Mouse (Mus musculus) small intestine, adult 2 months (tissue): ENCODE measurements around the gene Ehhadh. TPM values are rescaled to one million over a fixed set of nuclear protein-coding genes. Genes with fewer than 3 reads are reported as not detected.
"Not testable (repeated sequence)": the region's sequence is repeated elsewhere in the genome, so short reads cannot be mapped to it uniquely, and the experiment has no call there.

ENCODE experiments used
- H3K27ac ChIP-seq: fragments of 200-500 bp; 2 replicates; pipeline ENCODE4 v1.5.1; 2012; ENCODE audit warnings: low read depth, low read length, control low read depth, inconsistent platforms; ENCODE audit not compliant: insufficient read depth
- H3K27me3 ChIP-seq: fragments of 200-500 bp; 2 replicates; pipeline ENCODE4 v1.6.1; 2012; ENCODE audit warnings: mild to moderate bottlenecking, moderate library complexity, low read length, inconsistent platforms; ENCODE audit not compliant: control insufficient read depth, insufficient read depth
- H3K36me3 ChIP-seq: fragments of 200-500 bp; 2 replicates; pipeline ENCODE4 v1.6.1; 2012; ENCODE audit warnings: mild to moderate bottlenecking, low read length, control low read depth, inconsistent platforms; ENCODE audit not compliant: control insufficient read depth, insufficient read depth
- H3K4me1 ChIP-seq: fragments of 200-500 bp; 2 replicates; pipeline ENCODE4 v1.6.1; 2012; ENCODE audit warnings: low read length, inconsistent platforms, mixed read lengths; ENCODE audit not compliant: control insufficient read depth, insufficient read depth, insufficient read length
- H3K4me3 ChIP-seq: fragments of 200-500 bp; 2 replicates; pipeline ENCODE4 v1.5.1; 2012; ENCODE audit warnings: low read depth, mild to moderate bottlenecking, control low read depth, inconsistent platforms, low read length, moderate library complexity
- CTCF ChIP-seq: fragments of 200-500 bp; IDR thresholded peaks from 2 replicates; pipeline ENCODE4 v1.5.1; 2012; ENCODE audit warnings: low read depth, mild to moderate bottlenecking, control low read depth, inconsistent platforms, low read length, moderate library complexity, mixed read lengths; ENCODE audit not compliant: insufficient replicate concordance, insufficient read length; ENCODE audit errors: extremely low read depth
- POLR2A ChIP-seq: fragments of 200-500 bp; IDR thresholded peaks from 2 replicates; pipeline ENCODE4 v1.6.1; 2012; ENCODE audit warnings: low read depth, mild to moderate bottlenecking, control low read depth, inconsistent platforms, low read length, moderate library complexity
- WGBS: fragments of 180-500 bp; shearing (Covaris S2); methylation state at CpG from one replicate; pipeline ENCODE4 v1.1.7; 2018; 5-methylcytosine and 5-hydroxymethylcytosine counted together
- polyA plus RNA-seq: library from polyadenylated mRNA; depleted of rRNA; stranded (reverse); fragments of >200 nt; gene quantifications from 2 replicates; pipeline ENCODE4 v1.2.3, GENCODE M21; 2012

The Ehhadh gene
- polyA plus RNA-seq, 1 experiment: 21.1 TPM

GRCm38 (mm10) chr16:21814861-21815668, 27.5 kb upstream of the Ehhadh start:
- no peak overlapping the region for H3K4me3 ChIP-seq
- peak overlapping the region; percentile 8; the same call in 1 of the 2 replicates for H3K27ac ChIP-seq
- no peaks in the 10 kb centered on the region for H3K27me3 ChIP-seq
- TF ChIP-seq POLR2A (no peak), CTCF (0 out of 2 replicates have a peak, but pooled peaks have one; percentile 20)
- peaks cover 4% of the 10 kb centered on the region; the same call in 1 of the 2 replicates for H3K4me1 ChIP-seq
- 36% methylated on average over 11 of the region's 11 CpGs for WGBS
- H3K36me3 ChIP-seq: no peaks in the 10 kb centered on the region

GRCm38 (mm10) chr16:21813164-21813834, 25.7 kb upstream of the Ehhadh start:
- Histone ChIP-seq H3K4me1 (peaks cover 4% of the 10 kb centered on the region; the same call in 1 of the 2 replicates), H3K27me3 (no peaks in the 10 kb centered on the region), H3K27ac (no peak overlapping the region; the same call in 1 of the 2 replicates), H3K4me3 (no peak overlapping the region), H3K36me3 (peaks cover 10% of the 10 kb centered on the region)
- TF ChIP-seq CTCF: no peak
- no peak for TF ChIP-seq POLR2A
- 56% methylated on average over 6 of the region's 6 CpGs for WGBS

GRCm38 (mm10) chr16:21807786-21808185, 20.2 kb upstream of the Ehhadh start:
- H3K27ac ChIP-seq, H3K27me3 ChIP-seq, H3K4me1 ChIP-seq, H3K4me3 ChIP-seq: not testable (repeated sequence)
- 91% methylated on average over 7 of the region's 7 CpGs for WGBS
- H3K36me3 ChIP-seq: peaks cover 20% of the 10 kb centered on the region

GRCm38 (mm10) chr16:21806892-21807291, 19.3 kb upstream of the Ehhadh start:
- H3K4me3 ChIP-seq: no peak overlapping the region
- TF ChIP-seq POLR2A (no peak), CTCF (no peak)
- no peaks in the 10 kb centered on the region for H3K27me3 ChIP-seq
- H3K4me1 ChIP-seq: peaks cover 3% of the 10 kb centered on the region; the same call in 1 of the 2 replicates
- no peak overlapping the region for H3K27ac ChIP-seq
- WGBS: 33% methylated on average over 1 of the region's 1 CpGs
- peaks cover 21% of the 10 kb centered on the region for H3K36me3 ChIP-seq

- no peaks in the 10 kb centered on the region for H3K27me3 ChIP-seq
- H3K36me3 ChIP-seq: peaks cover 28% of the 10 kb centered on the region
- H3K4me3 ChIP-seq: no peak overlapping the region
- H3K27ac ChIP-seq: no peak overlapping the region
- TF ChIP-seq CTCF (no peak), POLR2A (no peak)
- peaks cover 3% of the 10 kb centered on the region; the same call in 1 of the 2 replicates for H3K4me1 ChIP-seq
- 98% methylated on average over 1 of the region's 1 CpGs for WGBS
Measured at GRCm38 (mm10) chr16:21804258-21804657, 16.7 kb upstream of the Ehhadh start.

- TF ChIP-seq CTCF (no peak), POLR2A (no peak)
- 9% methylated on average over 5 of the region's 5 CpGs for WGBS
- Histone ChIP-seq H3K27ac (no peak overlapping the region), H3K4me3 (no peak overlapping the region), H3K27me3 (no peaks in the 10 kb centered on the region), H3K36me3 (peaks cover 3% of the 10 kb centered on the region; the same call in 1 of the 2 replicates), H3K4me1 (no peaks in the 10 kb centered on the region; the same call in 1 of the 2 replicates)
Measured at GRCm38 (mm10) chr16:21795071-21795470, 7.5 kb upstream of the Ehhadh start.

- Histone ChIP-seq H3K4me1 (no peaks in the 10 kb centered on the region; the same call in 1 of the 2 replicates), H3K27ac (peak overlapping the region; percentile 66), H3K36me3 (peaks cover 3% of the 10 kb centered on the region; the same call in 1 of the 2 replicates), H3K4me3 (peak overlapping the region; percentile 75), H3K27me3 (no peaks in the 10 kb centered on the region)
- WGBS: under 1% methylated on average over 14 of the region's 14 CpGs
- TF ChIP-seq CTCF: no peak
Measured at GRCm38 (mm10) chr16:21794697-21795045, 7.1 kb upstream of the Ehhadh start.
